Comparison of ENCODE assay signal across 9 mouse cellular contexts in genomic region chr17:26042599-26043248, GRCm38 (mm10). TPM values are rescaled to one million over a fixed set of nuclear protein-coding genes. Genes with fewer than 3 reads are reported as not detected.
DNase-seq lines count a peak whose midpoint lies in the region; ATAC-seq and TF ChIP-seq lines count a peak whose summit lies in the region.
"Had no signal": no experiment of that assay in that cellular context is flagged by ENCODE, and none has a peak within 500 bp of the region (broad histone marks: within the 10 kb centered on the region; RNA-seq: fewer than 3 reads in every experiment).

No protein-coding gene starts in this region.

- H3K36me3 ChIP-seq in kidney, postnatal 0 days (ENCODE audit: insufficient read depth, low read length): no peaks in the 10 kb centered on the region
- no peaks in the 10 kb centered on the region for H3K36me3 ChIP-seq in heart, embryonic 12.5 days
- no peaks in the 10 kb centered on the region for H3K36me3 ChIP-seq in midbrain, embryonic 14.5 days (ENCODE audit: control insufficient read depth, insufficient read depth, low read length)

- H3K27ac ChIP-seq in kidney, postnatal 0 days: no peak overlapping the region
- H3K27ac ChIP-seq in heart, embryonic 12.5 days (ENCODE audit: poor library complexity, severe bottlenecking): peak overlapping the region; percentile 85
- peak overlapping the region; percentile 81 for H3K27ac ChIP-seq in midbrain, embryonic 14.5 days (replicated peaks; ENCODE audit: low read depth, low read length)

- H3K4me1 ChIP-seq in kidney, postnatal 0 days (replicated peaks; ENCODE audit: insufficient read depth, low read length): no peaks in the 10 kb centered on the region
- peaks cover 36% of the 10 kb centered on the region for H3K4me1 ChIP-seq in heart, embryonic 12.5 days (replicated peaks)
- H3K4me1 ChIP-seq in midbrain, embryonic 14.5 days (ENCODE audit: control insufficient read depth, insufficient read depth, low read length): peaks cover 10% of the 10 kb centered on the region

- TF ChIP-seq CTCF in kidney, postnatal 0 days (IDR thresholded peaks at IDR 0.05; ENCODE audit: low read depth): no peak

- DNase-seq in kidney, postnatal 0 days (ENCODE audit: low spot score): no peak
- no peak for DNase-seq in kidney, postnatal 36 days
- DNase-seq in cerebellum, adult 9-11 months: peak; percentile 77
- peak; percentile 32 for DNase-seq in midbrain, embryonic 14.5 days
- no peak for DNase-seq in urinary bladder, adult 2 months (ENCODE audit: low spot score)
- no peak for DNase-seq in embryo, embryonic 10.5 days (ENCODE audit: low spot score)

- WGBS in kidney, postnatal 0 days: 83% methylated on average over 13 of the region's 13 CpGs
- 66% methylated on average over 13 of the region's 13 CpGs for WGBS in heart, embryonic 12.5 days
- WGBS in midbrain, embryonic 14.5 days: 75% methylated on average over 13 of the region's 13 CpGs

- H3K27me3 ChIP-seq in kidney, postnatal 0 days (ENCODE audit: insufficient read depth, low read length): no peaks in the 10 kb centered on the region
- H3K27me3 ChIP-seq in heart, embryonic 12.5 days (replicated peaks): no peaks in the 10 kb centered on the region
- H3K27me3 ChIP-seq in midbrain, embryonic 14.5 days (ENCODE audit: control insufficient read depth, insufficient read depth, low read length): no peaks in the 10 kb centered on the region

- ATAC-seq in kidney, postnatal 0 days (replicated peaks; ENCODE audit: low FRiP score, low read depth): 0 out of 2 replicates have a peak, but pooled peaks have one; percentile 18
- ATAC-seq in heart, embryonic 12.5 days (ENCODE audit: insufficient number of reproducible peaks, low FRiP score): 0 out of 2 replicates have a peak, but pooled peaks have one; percentile 1
- no peak for ATAC-seq in midbrain, embryonic 14.5 days (ENCODE audit: low FRiP score, low TSS enrichment)
- ATAC-seq in monocyte, adult 5-6 weeks (replicated peaks; ENCODE audit: insufficient number of reproducible peaks, low FRiP score, low TSS enrichment, poor library complexity, severe bottlenecking): no peak

- no peak overlapping the region for H3K9ac ChIP-seq in kidney, postnatal 0 days (ENCODE audit: low read depth, low read length)
- peak overlapping the region; percentile 34; the same call in 1 of the 2 replicates for H3K9ac ChIP-seq in heart, embryonic 12.5 days
- peak overlapping the region; percentile 25 for H3K9ac ChIP-seq in midbrain, embryonic 14.5 days (replicated peaks; ENCODE audit: low read length)

- H3K9me3 ChIP-seq in kidney, postnatal 0 days (replicated peaks; ENCODE audit: low read length): no peaks in the 10 kb centered on the region
- no peaks in the 10 kb centered on the region for H3K9me3 ChIP-seq in heart, embryonic 12.5 days (replicated peaks)
- H3K9me3 ChIP-seq in midbrain, embryonic 14.5 days (ENCODE audit: control insufficient read depth, low read length): no peaks in the 10 kb centered on the region

- no peak overlapping the region for H3K4me2 ChIP-seq in kidney, postnatal 0 days (ENCODE audit: low read length)
- peak overlapping the region; percentile 40 for H3K4me2 ChIP-seq in heart, embryonic 12.5 days
- H3K4me2 ChIP-seq in midbrain, embryonic 14.5 days (ENCODE audit: low read length): no peak overlapping the region

- no peak overlapping the region for H3K4me3 ChIP-seq in kidney, postnatal 0 days (replicated peaks; ENCODE audit: low read depth, low read length)
- H3K4me3 ChIP-seq in heart, embryonic 12.5 days: no peak overlapping the region
- no peak overlapping the region for H3K4me3 ChIP-seq in midbrain, embryonic 14.5 days (replicated peaks; ENCODE audit: low read depth, low read length)
- H3K4me3 ChIP-seq: myocyte had no signal

RNA-seq across cellular contexts. Expression of gene Rab11fip3, which starts 26.6 kb away (rescaled TPM):
- 35.3 and 40.2 TPM in 2 replicates for polyA plus RNA-seq in kidney, postnatal 0 days (2015; fragmentation: Nextera tagmentation; extraction: Ambion mirVana)
- 15.4 and 15.5 TPM in 2 replicates for polyA plus RNA-seq in heart, embryonic 12.5 days (2016; fragmentation: Nextera tagmentation; extraction: Ambion mirVana)
- polyA plus RNA-seq in midbrain, embryonic 14.5 days (2014; fragmentation: Nextera tagmentation; extraction: Ambion mirVana): 27.4 and 28.6 TPM in 2 replicates
- 21.2 and 28.6 TPM in 2 replicates for polyA plus RNA-seq in urinary bladder, adult 2 months (2012; rRNA removed)
- total RNA-seq in monocyte, adult 5-6 weeks (2017): 0.32 to 4.0 TPM (median 1.2 TPM) in 3 replicates

RNA-seq across cellular contexts. Expression of gene Decr2, which starts 47.4 kb away (rescaled TPM):
- polyA plus RNA-seq in kidney, postnatal 0 days (2015; fragmentation: Nextera tagmentation; extraction: Ambion mirVana): 44.8 and 47.3 TPM in 2 replicates
- polyA plus RNA-seq in heart, embryonic 12.5 days (2016; fragmentation: Nextera tagmentation; extraction: Ambion mirVana): 33.4 and 37.1 TPM in 2 replicates
- polyA plus RNA-seq in midbrain, embryonic 14.5 days (2014; fragmentation: Nextera tagmentation; extraction: Ambion mirVana): 21.0 and 21.5 TPM in 2 replicates
- polyA plus RNA-seq in urinary bladder, adult 2 months (2012; rRNA removed): 81.4 and 105 TPM in 2 replicates
- total RNA-seq in monocyte, adult 5-6 weeks (2017): 7.7 to 13.9 TPM (median 12.5 TPM) in 3 replicates

RNA-seq across cellular contexts. Expression of gene Nme4, which starts 52.7 kb away (rescaled TPM):
- 56.1 and 57.6 TPM in 2 replicates for polyA plus RNA-seq in kidney, postnatal 0 days (2015; fragmentation: Nextera tagmentation; extraction: Ambion mirVana)
- polyA plus RNA-seq in heart, embryonic 12.5 days (2016; fragmentation: Nextera tagmentation; extraction: Ambion mirVana): 65.9 and 69.0 TPM in 2 replicates
- 17.5 and 23.7 TPM in 2 replicates for polyA plus RNA-seq in midbrain, embryonic 14.5 days (2014; fragmentation: Nextera tagmentation; extraction: Ambion mirVana)
- polyA plus RNA-seq in urinary bladder, adult 2 months (2012; rRNA removed): 13.9 and 20.6 TPM in 2 replicates
- 1.1 TPM in 1 of 3 replicates, not detected in the others for total RNA-seq in monocyte, adult 5-6 weeks (2017)

RNA-seq across cellular contexts. Expression of gene Capn15, which starts 57.1 kb away (rescaled TPM):
- 17.0 and 19.8 TPM in 2 replicates for polyA plus RNA-seq in kidney, postnatal 0 days (2015; fragmentation: Nextera tagmentation; extraction: Ambion mirVana)
- polyA plus RNA-seq in heart, embryonic 12.5 days (2016; fragmentation: Nextera tagmentation; extraction: Ambion mirVana): 16.9 and 18.0 TPM in 2 replicates
- 21.1 and 25.7 TPM in 2 replicates for polyA plus RNA-seq in midbrain, embryonic 14.5 days (2014; fragmentation: Nextera tagmentation; extraction: Ambion mirVana)
- polyA plus RNA-seq in urinary bladder, adult 2 months (2012; rRNA removed): 30.1 and 32.4 TPM in 2 replicates
- 2.3 to 6.6 TPM (median 6.1 TPM) in 3 replicates for total RNA-seq in monocyte, adult 5-6 weeks (2017)

Comparison
In these comparisons a context has a peak if more than half of its experiments do, and no peak if none do; other contexts are left out.
1. ATAC-seq: peak in kidney, postnatal 0 days (single experiment) and heart, embryonic 12.5 days (single experiment); none in midbrain, embryonic 14.5 days (single experiment) and monocyte, adult 5-6 weeks (single experiment).
2. DNase-seq: peak in cerebellum, adult 9-11 months (single experiment) and midbrain, embryonic 14.5 days (single experiment); none in kidney, postnatal 0 days (single experiment), kidney, postnatal 36 days (0 of 2), urinary bladder, adult 2 months (single experiment) and embryo, embryonic 10.5 days (single experiment).